In genomic region chr2:160766371-160766771, GRCm38 (mm10) we compare ENCODE assay signal across 9 mouse cellular contexts. TPM values are rescaled to one million over a fixed set of nuclear protein-coding genes. Genes with fewer than 3 reads are reported as not detected.
A peak's percentile ranks its signal among the peaks of the same experiment; 100 is the strongest.
DNase-seq lines count a peak whose midpoint lies in the region; TF ChIP-seq lines count a peak whose summit lies in the region.
"Had no signal": no experiment of that assay in that cellular context is flagged by ENCODE, and none has a peak within 500 bp of the region (broad histone marks: within the 10 kb centered on the region; RNA-seq: fewer than 3 reads in every experiment).

No protein-coding gene starts in this region.

- H3K27ac ChIP-seq in layer of hippocampus, adult 2 months: peak overlapping the region; percentile 83
- H3K27ac ChIP-seq in cerebellum, adult 2 months (ENCODE audit: insufficient read depth, low read length): peak overlapping the region; percentile 29; the same call in 1 of the 2 replicates
- H3K27ac ChIP-seq in heart, embryonic 10.5 days: no peak overlapping the region

- no peak for TF ChIP-seq CTCF in layer of hippocampus, adult 2 months (conservative IDR thresholded peaks at IDR 0.05)
- no peak for TF ChIP-seq CTCF in cerebellum, adult 2 months (IDR thresholded peaks at IDR 0.05; ENCODE audit: borderline replicate concordance, insufficient read depth, low read depth, low read length)

- peaks cover 20% of the 10 kb centered on the region for H3K4me1 ChIP-seq in cerebellum, adult 2 months (ENCODE audit: control insufficient read depth, insufficient read depth, low read length)
- H3K4me1 ChIP-seq in heart, embryonic 10.5 days: no peaks in the 10 kb centered on the region

- H3K9me3 ChIP-seq in heart, embryonic 10.5 days: no peaks in the 10 kb centered on the region
- H3K9me3 ChIP-seq: megakaryocyte, embryonic 14.5 days had no signal

- 22% methylated on average over 5 of the region's 5 CpGs for WGBS in cerebellum, adult 2 months
- 74% methylated on average over 5 of the region's 5 CpGs for WGBS in heart, embryonic 10.5 days

- H3K27me3 ChIP-seq in cerebellum, adult 2 months (ENCODE audit: control insufficient read depth, insufficient read depth, low read length): no peaks in the 10 kb centered on the region
- H3K27me3 ChIP-seq in heart, embryonic 10.5 days (ENCODE audit: insufficient read depth, poor library complexity, severe bottlenecking): no peaks in the 10 kb centered on the region
- H3K27me3 ChIP-seq: megakaryocyte, embryonic 14.5 days had no signal

- TF ChIP-seq POLR2A in cerebellum, adult 2 months (IDR thresholded peaks at IDR 0.05; ENCODE audit: borderline replicate concordance, insufficient read depth, low read length): no peak

- peaks cover 48% of the 10 kb centered on the region for H3K36me3 ChIP-seq in heart, embryonic 10.5 days

- H3K4me3 ChIP-seq in layer of hippocampus, adult 2 months: no peak overlapping the region
- H3K4me3 ChIP-seq in cerebellum, adult 2 months (replicated peaks; ENCODE audit: insufficient read depth, low read depth, low read length): no peak overlapping the region
- H3K4me3 ChIP-seq in heart, embryonic 10.5 days: no peak overlapping the region
- H3K4me3 ChIP-seq: megakaryocyte, embryonic 14.5 days had no signal

- no peak for DNase-seq in layer of hippocampus, adult 2 months (ENCODE audit: low spot score in 2 of 2)
- DNase-seq in layer of hippocampus, postnatal 36 days: no peak
- DNase-seq in cerebellum, adult 2 months: peak; percentile 52 to 69
- DNase-seq in heart, embryonic 10.5 days (ENCODE audit: low spot score): peak; percentile 71
- peak; percentile 83 for DNase-seq in lung, postnatal 36 days
- no peak for DNase-seq in layer of hippocampus, adult 8-10 months (ENCODE audit: low spot score in 2 of 2)
- no peak for DNase-seq in embryo, embryonic 9.5 days (ENCODE audit: extremely low spot score)
- no peak for DNase-seq in frontal cortex, postnatal 36 days (ENCODE audit: low spot score in 2 of 2)

RNA-seq across cellular contexts. Expression of gene Plcg1, which starts 35.3 kb away (rescaled TPM):
- 100 to 1,000 TPM; 103 to 108 TPM for total RNA-seq in layer of hippocampus, adult 2 months (2021)
- total RNA-seq in layer of hippocampus, postnatal 36 days (2021): 100 to 1,000 TPM in 1 of 2 experiments, 10 to 100 TPM in 1; 95.8 to 112 TPM
- 73.1 and 74.5 TPM in 2 replicates for polyA plus RNA-seq in cerebellum, adult 2 months (2012; rRNA removed)
- polyA plus RNA-seq in heart, embryonic 10.5 days (2016; fragmentation: Nextera tagmentation; extraction: Ambion mirVana): 37.5 and 44.9 TPM in 2 replicates
- 100 to 1,000 TPM; 103 to 107 (median 105) TPM for total RNA-seq in layer of hippocampus, adult 8-10 months (2022)

Comparison
In these comparisons a context has a peak if more than half of its experiments do, and no peak if none do; other contexts are left out.
1. DNase-seq: peak in cerebellum, adult 2 months (2 of 2), heart, embryonic 10.5 days (single experiment) and lung, postnatal 36 days (single experiment); none in layer of hippocampus, adult 2 months (0 of 2), layer of hippocampus, postnatal 36 days (0 of 2), layer of hippocampus, adult 8-10 months (0 of 2), embryo, embryonic 9.5 days (single experiment) and frontal cortex, postnatal 36 days (0 of 2).